Mouse (Mus musculus): ENCODE data around the gene Cr2. TPM values are rescaled to one million over a fixed set of nuclear protein-coding genes. Genes with fewer than 3 reads are reported as not detected.
A peak's percentile ranks its signal among the peaks of the same experiment; 100 is the strongest.

Gene Cr2
- polyA plus RNA-seq, 1 experiment from 2014 or later = 0.38 TPM

- Histone ChIP-seq H3K4me2 (replicated peaks) (no peak overlapping the region), H3K9ac (replicated peaks) (no peak overlapping the region), H3K36me3 (peaks cover 13% of the 10 kb centered on the region), H3K4me1 (no peaks in the 10 kb centered on the region), H3K27ac (replicated peaks) (no peak overlapping the region), H3K27me3 (no peaks in the 10 kb centered on the region), H3K9me3 (no peaks in the 10 kb centered on the region), H3K4me3 (no peak overlapping the region)
- no peak for ATAC-seq (ENCODE audit: low FRiP score, low read depth)
- whole genome bisulfite sequencing = 90% methylated on average over 4 of the region's 4 CpGs
Observed at GRCm38 (mm10) chr1:195113621-195114020, 62.9 kb downstream of the Cr2 start.

GRCm38 (mm10) chr1:195100693-195101092 is 75.8 kb downstream of the Cr2 start:
- no peak overlapping the region for H3K4me2 ChIP-seq (replicated peaks)
- no peaks in the 10 kb centered on the region for H3K9me3 ChIP-seq
- H3K27me3 ChIP-seq = no peaks in the 10 kb centered on the region
- 98% methylated on average over 4 of the region's 4 CpGs for WGBS
- peaks cover 29% of the 10 kb centered on the region for H3K36me3 ChIP-seq
- no peak for ATAC-seq (ENCODE audit: low FRiP score, low read depth)
- H3K9ac ChIP-seq (replicated peaks) = no peak overlapping the region
- no peaks in the 10 kb centered on the region for H3K4me1 ChIP-seq
- H3K4me3 ChIP-seq = no peak overlapping the region
- no peak overlapping the region for H3K27ac ChIP-seq (replicated peaks)

- Histone ChIP-seq H3K27me3 (no peaks in the 10 kb centered on the region), H3K4me3 (no peak overlapping the region), H3K4me1 (no peaks in the 10 kb centered on the region), H3K27ac (replicated peaks) (no peak overlapping the region), H3K9ac (replicated peaks) (no peak overlapping the region), H3K36me3 (peaks cover 25% of the 10 kb centered on the region), H3K4me2 (replicated peaks) (no peak overlapping the region), H3K9me3 (no peaks in the 10 kb centered on the region)
- ATAC-seq (ENCODE audit: low FRiP score, low read depth) = no peak
- 92% methylated on average over 1 of the region's 1 CpGs for WGBS
Observed at GRCm38 (mm10) chr1:195098004-195098403, 78.5 kb downstream of the Cr2 start.

- peaks cover 9% of the 10 kb centered on the region for H3K4me1 ChIP-seq
- H3K4me2 ChIP-seq (replicated peaks) = peak within 1 kb of the TSS; percentile 62
- H3K27me3 ChIP-seq = no peaks in the 10 kb centered on the region
- H3K36me3 ChIP-seq = peaks cover 4% of the 10 kb centered on the region; the same call in 1 of the 2 replicates
- no peaks in the 10 kb centered on the region for H3K9me3 ChIP-seq
- ATAC-seq (ENCODE audit: low FRiP score, low read depth) = peak; percentile 94
- H3K27ac ChIP-seq (replicated peaks) = no peak within 1 kb of the TSS
- H3K4me3 ChIP-seq = peak within 1 kb of the TSS; percentile 37
- 2% methylated on average over 14 of the region's 14 CpGs for WGBS
- H3K9ac ChIP-seq (replicated peaks) = peak within 1 kb of the TSS; percentile 32
Observed at GRCm38 (mm10) chr1:195092220-195092720, 84.2 kb downstream of the Cr2 start, which contains the start of gene Cd46. Gene Cd46 (minus strand): TSS chr1:195092249.

- ATAC-seq (ENCODE audit: low FRiP score, low read depth) = peak; percentile 74
- no peaks in the 10 kb centered on the region for H3K36me3 ChIP-seq
- H3K4me3 ChIP-seq = peak overlapping the region; percentile 37
- H3K4me1 ChIP-seq = peaks cover 9% of the 10 kb centered on the region
- 23% methylated on average over 11 of the region's 11 CpGs for WGBS
- no peak overlapping the region for H3K27ac ChIP-seq (replicated peaks)
- peak overlapping the region; percentile 32 for H3K9ac ChIP-seq (replicated peaks)
- H3K4me2 ChIP-seq (replicated peaks) = peak overlapping the region; percentile 62
- no peaks in the 10 kb centered on the region for H3K27me3 ChIP-seq
- no peaks in the 10 kb centered on the region for H3K9me3 ChIP-seq
Observed at GRCm38 (mm10) chr1:195091699-195092219, 84.8 kb downstream of the Cr2 start.

Other genes starting within 250 kb of the Cr2 start
- gene Cd34, start 237.9 kb downstream of the Cr2 start, polyA plus RNA-seq (2016; fragmentation: Nextera tagmentation; extraction: Ambion mirVana) = 36.7 and 40.4 TPM in 2 replicates
- 1.4 and 1.6 TPM in 2 replicates for gene Cd46, start 84.5 kb downstream of the Cr2 start, polyA plus RNA-seq (2016; fragmentation: Nextera tagmentation; extraction: Ambion mirVana)
- 36.1 and 39.8 TPM in 2 replicates for gene Cr1l, start 45.1 kb downstream of the Cr2 start, polyA plus RNA-seq (2016; fragmentation: Nextera tagmentation; extraction: Ambion mirVana)

Measured in midbrain, embryonic 12.5 days (tissue).